Mouse (Mus musculus) heart, postnatal 0 days (tissue): ENCODE results near the gene Entpd1. TPM values are rescaled to one million over a fixed set of nuclear protein-coding genes. Genes with fewer than 3 reads are reported as not detected.
A peak's percentile ranks its signal among the peaks of the same experiment; 100 is the strongest.

Experiments used
- ATAC-seq: fragments of 200-750 bp; cut with Nextera tagmentation; 2 replicates; pipeline ENCODE4 v1.8.0; 2017; ENCODE audit warnings: low read depth, moderate number of reproducible peaks, moderate library complexity; ENCODE audit not compliant: insufficient read depth
- DNase-seq: peaks from one replicate; pipeline ENCODE4 v3.0.0-alpha.2; 2016; ENCODE audit warnings: low spot score
- H3K27ac ChIP-seq: fragments of 300-500 bp; sonication (generic); 2 replicates; pipeline ENCODE4 v1.5.1; 2014; ENCODE audit warnings: low read depth, mild to moderate bottlenecking
- H3K27me3 ChIP-seq: fragments of 300-500 bp; sonication (generic); 2 replicates; pipeline ENCODE4 v1.6.1; 2014; ENCODE audit warnings: low read length, mixed read lengths; ENCODE audit not compliant: control insufficient read depth, insufficient read depth
- H3K36me3 ChIP-seq: fragments of 300-500 bp; sonication (generic); replicated peaks from 2 replicates; pipeline ENCODE4 v1.6.1; 2014; ENCODE audit warnings: low read length, mixed read lengths; ENCODE audit not compliant: control insufficient read depth, insufficient read depth
- H3K4me1 ChIP-seq: fragments of 300-500 bp; sonication (generic); 2 replicates; pipeline ENCODE4 v1.6.1; 2014; ENCODE audit warnings: antibody characterized with exemption; ENCODE audit not compliant: control insufficient read depth, insufficient read depth
- H3K4me2 ChIP-seq: fragments of 300-500 bp; sonication (generic); 2 replicates; pipeline ENCODE4 v1.6.1; 2014; ENCODE audit warnings: low read depth, mild to moderate bottlenecking, low read length, moderate library complexity
- H3K4me3 ChIP-seq: fragments of 300-500 bp; sonication (generic); 2 replicates; pipeline ENCODE4 v1.5.1; 2014; ENCODE audit warnings: low read depth, low read length
- H3K9ac ChIP-seq: fragments of 300-500 bp; sonication (generic); replicated peaks from 2 replicates; pipeline ENCODE4 v1.6.1; 2014; ENCODE audit warnings: low read depth, low read length, mixed read lengths
- H3K9me3 ChIP-seq: fragments of 300-500 bp; sonication (generic); replicated peaks from 2 replicates; pipeline ENCODE4 v1.6.1; 2016; ENCODE audit warnings: low read length; ENCODE audit not compliant: control insufficient read depth
- CTCF ChIP-seq: IDR thresholded peaks from 2 replicates; pipeline ENCODE4 v1.5.1; 2016; ENCODE audit warnings: antibody characterized with exemption, control low read depth, low read depth
- EP300 ChIP-seq: IDR thresholded peaks from 2 replicates; pipeline ENCODE4 v1.6.1; 2016; ENCODE audit warnings: antibody characterized with exemption, low read depth
- WGBS: fragments of 180-500 bp; shearing (Covaris S2); extraction: QIAGEN DNeasy Blood & Tissue Kit; methylation state at CpG from one replicate; pipeline ENCODE4 v1.1.7; 2014; 5-methylcytosine and 5-hydroxymethylcytosine counted together
- polyA plus RNA-seq: library from polyadenylated mRNA; unstranded; fragments of >200 nt; fragmentation: Nextera tagmentation; extraction: Ambion mirVana; gene quantifications from 2 replicates; pipeline ENCODE4 v1.2.1, GENCODE M21; 2015
- total RNA-seq: library from RNA; depleted of rRNA; stranded (reverse); fragments of >200 nt; gene quantifications from 2 replicates; pipeline ENCODE4 v1.2.3, GENCODE M21; 2014; ENCODE audit warnings: low replicate concordance

Entpd1 gene
- total and polyA plus RNA-seq, 2 experiments from 2014 or later: 10.3 to 31.7 TPM

- no peaks in the 10 kb centered on the region for H3K27me3 ChIP-seq
- H3K36me3 ChIP-seq: no peaks in the 10 kb centered on the region
- H3K9me3 ChIP-seq: no peaks in the 10 kb centered on the region
- no peak for TF ChIP-seq CTCF
- TF ChIP-seq EP300: no peak
- peak overlapping the region; percentile 52 for H3K27ac ChIP-seq
- no peak overlapping the region for H3K4me3 ChIP-seq
- 0 out of 2 replicates have a peak, but pooled peaks have one; percentile 47 for ATAC-seq
- 60% methylated on average over 4 of the region's 4 CpGs for WGBS
- no peak for DNase-seq
- no peak overlapping the region for H3K9ac ChIP-seq
- H3K4me1 ChIP-seq: no peaks in the 10 kb centered on the region
- H3K4me2 ChIP-seq: no peak overlapping the region
Observed at GRCm38 (mm10) chr19:40726148-40726547, 114.0 kb downstream of the Entpd1 start.

- WGBS: 67% methylated on average over 2 of the region's 2 CpGs
- H3K36me3 ChIP-seq: no peaks in the 10 kb centered on the region
- H3K9ac ChIP-seq: no peak overlapping the region
- DNase-seq: no peak
- H3K4me2 ChIP-seq: no peak overlapping the region
- no peaks in the 10 kb centered on the region for H3K4me1 ChIP-seq
- ATAC-seq: no peak
- H3K9me3 ChIP-seq: no peaks in the 10 kb centered on the region
- no peak for TF ChIP-seq CTCF
- no peak for TF ChIP-seq EP300
- no peaks in the 10 kb centered on the region for H3K27me3 ChIP-seq
- H3K4me3 ChIP-seq: no peak overlapping the region
- H3K27ac ChIP-seq: peak overlapping the region; percentile 18; the same call in 1 of the 2 replicates
Observed at GRCm38 (mm10) chr19:40726614-40727013, 114.4 kb downstream of the Entpd1 start.

GRCm38 (mm10) chr19:40728213-40728612 is 116.0 kb downstream of the Entpd1 start:
- Histone ChIP-seq H3K27ac (no peak overlapping the region), H3K9me3 (no peaks in the 10 kb centered on the region), H3K4me2 (no peak overlapping the region), H3K4me3 (no peak overlapping the region), H3K36me3 (no peaks in the 10 kb centered on the region), H3K4me1 (no peaks in the 10 kb centered on the region), H3K9ac (no peak overlapping the region), H3K27me3 (no peaks in the 10 kb centered on the region)
- ATAC-seq (no peak), DNase-seq (no peak)
- TF ChIP-seq EP300 (no peak), CTCF (no peak)
- 81% methylated on average over 4 of the region's 4 CpGs for WGBS

- H3K4me2 ChIP-seq: no peak overlapping the region
- no peaks in the 10 kb centered on the region for H3K9me3 ChIP-seq
- no peak overlapping the region for H3K9ac ChIP-seq
- no peaks in the 10 kb centered on the region for H3K4me1 ChIP-seq
- TF ChIP-seq EP300: no peak
- no peak for TF ChIP-seq CTCF
- no peak for DNase-seq
- H3K4me3 ChIP-seq: no peak overlapping the region
- no peaks in the 10 kb centered on the region for H3K36me3 ChIP-seq
- H3K27me3 ChIP-seq: no peaks in the 10 kb centered on the region
- no peak for ATAC-seq
- no peak overlapping the region for H3K27ac ChIP-seq
- 53% methylated on average over 12 of the region's 12 CpGs for WGBS
Observed at GRCm38 (mm10) chr19:40728732-40729420, 116.7 kb downstream of the Entpd1 start.

- no peak for ATAC-seq
- WGBS: 45% methylated on average over 10 of the region's 10 CpGs
- no peak for DNase-seq
- no peak overlapping the region for H3K27ac ChIP-seq
- no peak overlapping the region for H3K4me3 ChIP-seq
- H3K36me3 ChIP-seq: no peaks in the 10 kb centered on the region
- H3K4me1 ChIP-seq: no peaks in the 10 kb centered on the region
- TF ChIP-seq EP300 (no peak), CTCF (no peak)
- no peaks in the 10 kb centered on the region for H3K27me3 ChIP-seq
- H3K9me3 ChIP-seq: no peaks in the 10 kb centered on the region
- H3K9ac ChIP-seq: no peak overlapping the region
- no peak overlapping the region for H3K4me2 ChIP-seq
Observed at GRCm38 (mm10) chr19:40733409-40733808, 121.2 kb downstream of the Entpd1 start.

GRCm38 (mm10) chr19:40733849-40734248 is 121.7 kb downstream of the Entpd1 start:
- TF ChIP-seq EP300: no peak
- TF ChIP-seq CTCF: no peak
- Histone ChIP-seq H3K4me3 (no peak overlapping the region), H3K36me3 (no peaks in the 10 kb centered on the region), H3K27ac (no peak overlapping the region), H3K27me3 (no peaks in the 10 kb centered on the region), H3K9ac (no peak overlapping the region), H3K9me3 (no peaks in the 10 kb centered on the region), H3K4me2 (no peak overlapping the region), H3K4me1 (no peaks in the 10 kb centered on the region)
- ATAC-seq (no peak), DNase-seq (no peak)
- WGBS: 65% methylated on average over 4 of the region's 4 CpGs
